Mouse (Mus musculus): ENCODE results near the gene Fgfr2. TPM values are rescaled to one million over a fixed set of nuclear protein-coding genes. Genes with fewer than 3 reads are reported as not detected.
"Not testable (repeated sequence)": the region's sequence is repeated elsewhere in the genome, so short reads cannot be mapped to it uniquely, and the experiment has no call there.

The Fgfr2 gene
- polyA plus RNA-seq, 1 experiment from 2014 or later: 11.2 TPM

- Histone ChIP-seq H3K27me3 (ENCODE audit: insufficient read depth, low read length) (no peaks in the 10 kb centered on the region), H3K4me3 (ENCODE audit: low read depth, low read length) (no peak overlapping the region), H3K9ac (replicated peaks) (no peak overlapping the region), H3K27ac (ENCODE audit: low read depth) (no peak overlapping the region), H3K9me3 (ENCODE audit: low read length) (no peaks in the 10 kb centered on the region), H3K36me3 (replicated peaks; ENCODE audit: insufficient read depth, low read length) (no peaks in the 10 kb centered on the region), H3K4me1 (ENCODE audit: insufficient read depth) (no peaks in the 10 kb centered on the region), H3K4me2 (ENCODE audit: low read depth, low read length) (no peak overlapping the region)
- DNase-seq (no peak), ATAC-seq (no peak)
- no peak for TF ChIP-seq EP300 (IDR thresholded peaks at IDR 0.05; ENCODE audit: low read depth)
- TF ChIP-seq CTCF (IDR thresholded peaks at IDR 0.05; ENCODE audit: low read depth): no peak
- WGBS (ENCODE audit: insufficient replicate concordance): 82% methylated on average over 2 of the region's 2 CpGs
These were observed 2691.0 kb downstream of the Fgfr2 start for GRCm38 (mm10) chr7:130432141-130432540.

GRCm38 (mm10) chr7:130426586-130426985 lies 2696.6 kb downstream of the Fgfr2 start:
- Histone ChIP-seq H3K27ac (ENCODE audit: low read depth) (no peak overlapping the region), H3K9ac (replicated peaks) (no peak overlapping the region), H3K4me2 (ENCODE audit: low read depth, low read length) (no peak overlapping the region), H3K4me3 (ENCODE audit: low read depth, low read length) (no peak overlapping the region), H3K4me1 (ENCODE audit: insufficient read depth) (no peaks in the 10 kb centered on the region), H3K27me3 (ENCODE audit: insufficient read depth, low read length) (no peaks in the 10 kb centered on the region), H3K36me3 (replicated peaks; ENCODE audit: insufficient read depth, low read length) (peaks cover 4% of the 10 kb centered on the region), H3K9me3 (ENCODE audit: low read length) (no peaks in the 10 kb centered on the region)
- DNase-seq (no peak), ATAC-seq (no peak)
- TF ChIP-seq CTCF (IDR thresholded peaks at IDR 0.05; ENCODE audit: low read depth) (no peak), EP300 (IDR thresholded peaks at IDR 0.05; ENCODE audit: low read depth) (no peak)
- WGBS (ENCODE audit: insufficient replicate concordance): 49% methylated on average over 5 of the region's 5 CpGs

- Histone ChIP-seq H3K9ac (replicated peaks) (no peak overlapping the region), H3K9me3 (ENCODE audit: low read length) (no peaks in the 10 kb centered on the region), H3K36me3 (replicated peaks; ENCODE audit: insufficient read depth, low read length) (peaks cover 4% of the 10 kb centered on the region), H3K27ac (ENCODE audit: low read depth) (no peak overlapping the region), H3K4me1 (ENCODE audit: insufficient read depth) (no peaks in the 10 kb centered on the region), H3K27me3 (ENCODE audit: insufficient read depth, low read length) (no peaks in the 10 kb centered on the region), H3K4me3 (ENCODE audit: low read depth, low read length) (no peak overlapping the region), H3K4me2 (ENCODE audit: low read depth, low read length) (no peak overlapping the region)
- no peak for DNase-seq
- no peak for ATAC-seq
- WGBS (ENCODE audit: insufficient replicate concordance): 79% methylated on average over 2 of the region's 2 CpGs
- TF ChIP-seq CTCF (IDR thresholded peaks at IDR 0.05; ENCODE audit: low read depth) (no peak), EP300 (IDR thresholded peaks at IDR 0.05; ENCODE audit: low read depth) (no peak)
These were observed 2697.2 kb downstream of the Fgfr2 start for GRCm38 (mm10) chr7:130425991-130426390.

- ATAC-seq: no peak
- Histone ChIP-seq H3K36me3 (replicated peaks; ENCODE audit: insufficient read depth, low read length) (peaks cover 6% of the 10 kb centered on the region), H3K4me2 (ENCODE audit: low read depth, low read length) (no peak overlapping the region), H3K27ac (ENCODE audit: low read depth) (no peak overlapping the region), H3K27me3 (ENCODE audit: insufficient read depth, low read length) (no peaks in the 10 kb centered on the region), H3K4me1 (ENCODE audit: insufficient read depth) (0 out of 2 replicates have a peak, but pooled peaks cover 2% of the 10 kb centered on the region), H3K9ac (replicated peaks) (no peak overlapping the region), H3K9me3 (ENCODE audit: low read length) (no peaks in the 10 kb centered on the region), H3K4me3 (ENCODE audit: low read depth, low read length) (no peak overlapping the region)
- 80% methylated on average over 1 of the region's 1 CpGs for WGBS (ENCODE audit: insufficient replicate concordance)
- DNase-seq: no peak
- TF ChIP-seq CTCF (IDR thresholded peaks at IDR 0.05; ENCODE audit: low read depth) (no peak), EP300 (IDR thresholded peaks at IDR 0.05; ENCODE audit: low read depth) (no peak)
These were observed 2703.2 kb downstream of the Fgfr2 start for GRCm38 (mm10) chr7:130419961-130420360.

GRCm38 (mm10) chr7:130407622-130408021 lies 2715.5 kb downstream of the Fgfr2 start:
- Histone ChIP-seq H3K36me3 (replicated peaks; ENCODE audit: insufficient read depth, low read length) (no peaks in the 10 kb centered on the region; the same call in 1 of the 2 replicates), H3K4me1 (ENCODE audit: insufficient read depth) (no peaks in the 10 kb centered on the region), H3K9me3 (ENCODE audit: low read length) (no peaks in the 10 kb centered on the region), H3K9ac (replicated peaks) (no peak overlapping the region), H3K4me3 (ENCODE audit: low read depth, low read length) (no peak overlapping the region), H3K27ac (ENCODE audit: low read depth) (no peak overlapping the region), H3K27me3 (ENCODE audit: insufficient read depth, low read length) (no peaks in the 10 kb centered on the region), H3K4me2 (ENCODE audit: low read depth, low read length) (no peak overlapping the region)
- DNase-seq (no peak), ATAC-seq (no peak)
- TF ChIP-seq EP300 (IDR thresholded peaks at IDR 0.05; ENCODE audit: low read depth) (no peak), CTCF (IDR thresholded peaks at IDR 0.05; ENCODE audit: low read depth) (no peak)
- WGBS (ENCODE audit: insufficient replicate concordance): 78% methylated on average over 10 of the region's 10 CpGs

- no peak for TF ChIP-seq EP300 (IDR thresholded peaks at IDR 0.05; ENCODE audit: low read depth)
- no peak for TF ChIP-seq CTCF (IDR thresholded peaks at IDR 0.05; ENCODE audit: low read depth)
- Histone ChIP-seq H3K9ac (replicated peaks) (no peak overlapping the region), H3K4me1 (ENCODE audit: insufficient read depth) (no peaks in the 10 kb centered on the region), H3K36me3 (replicated peaks; ENCODE audit: insufficient read depth, low read length) (peaks cover 5% of the 10 kb centered on the region; the same call in 1 of the 2 replicates), H3K9me3 (ENCODE audit: low read length) (no peaks in the 10 kb centered on the region), H3K4me3 (ENCODE audit: low read depth, low read length) (no peak overlapping the region), H3K27me3 (ENCODE audit: insufficient read depth, low read length) (no peaks in the 10 kb centered on the region), H3K27ac (ENCODE audit: low read depth) (no peak overlapping the region), H3K4me2 (ENCODE audit: low read depth, low read length) (no peak overlapping the region)
- DNase-seq (no peak), ATAC-seq (no peak)
- 77% methylated on average over 2 of the region's 2 CpGs for WGBS (ENCODE audit: insufficient replicate concordance)
These were observed 2719.8 kb downstream of the Fgfr2 start for GRCm38 (mm10) chr7:130403346-130403745.

- no peaks in the 10 kb centered on the region for H3K27me3 ChIP-seq (ENCODE audit: insufficient read depth, low read length)
- 87% methylated on average over 2 of the region's 2 CpGs for WGBS (ENCODE audit: insufficient replicate concordance)
- DNase-seq (no peak), ATAC-seq (no peak)
- H3K36me3 ChIP-seq (replicated peaks; ENCODE audit: insufficient read depth, low read length): peaks cover 6% of the 10 kb centered on the region; the same call in 1 of the 2 replicates
- no peak overlapping the region for H3K4me3 ChIP-seq (ENCODE audit: low read depth, low read length)
- no peak for TF ChIP-seq EP300 (IDR thresholded peaks at IDR 0.05; ENCODE audit: low read depth)
- no peak for TF ChIP-seq CTCF (IDR thresholded peaks at IDR 0.05; ENCODE audit: low read depth)
- H3K4me2 ChIP-seq (ENCODE audit: low read depth, low read length): no peak overlapping the region
- no peak overlapping the region for H3K27ac ChIP-seq (ENCODE audit: low read depth)
- H3K9ac ChIP-seq (replicated peaks): no peak overlapping the region
- no peaks in the 10 kb centered on the region for H3K9me3 ChIP-seq (ENCODE audit: low read length)
- H3K4me1 ChIP-seq (ENCODE audit: insufficient read depth): no peaks in the 10 kb centered on the region
These were observed 2728.5 kb downstream of the Fgfr2 start for GRCm38 (mm10) chr7:130394697-130395096.

- not testable (repeated sequence) for H3K9me3 ChIP-seq (ENCODE audit: low read length); ATAC-seq; H3K36me3 ChIP-seq (replicated peaks; ENCODE audit: insufficient read depth, low read length); H3K27ac ChIP-seq (ENCODE audit: low read depth); DNase-seq; H3K27me3 ChIP-seq (ENCODE audit: insufficient read depth, low read length); H3K4me1 ChIP-seq (ENCODE audit: insufficient read depth); H3K9ac ChIP-seq (replicated peaks); H3K4me2 ChIP-seq (ENCODE audit: low read depth, low read length); H3K4me3 ChIP-seq (ENCODE audit: low read depth, low read length)
- WGBS (ENCODE audit: insufficient replicate concordance): 97% methylated on average over 1 of the region's 1 CpGs
These were observed 2733.1 kb downstream of the Fgfr2 start for GRCm38 (mm10) chr7:130390060-130390459.

Data from liver, postnatal 0 days (tissue).